Mouse (Mus musculus) myocyte (in vitro differentiated cells): ENCODE measurements at regions not wholly inside any gene's neighbourhood (a gene's known extent, or its start where the extent isn't known, plus 50 kb on each side); places are given as distances from the start of the nearest gene placed in this dataset.

Experiments
- CEBPB ChIP-seq: IDR thresholded peaks from 2 replicates; pipeline ENCODE4 v1.6.1; 2011; ENCODE audit warnings: mild to moderate bottlenecking, moderate library complexity; ENCODE audit not compliant: poor library complexity, insufficient read depth, severe bottlenecking
- E2F4 ChIP-seq: IDR thresholded peaks from one replicate; pipeline ENCODE4 v1.6.1; 2011; ENCODE audit warnings: mild to moderate bottlenecking, control low read depth, moderate library complexity; ENCODE audit not compliant: insufficient read depth
- POLR2A ChIP-seq: IDR thresholded peaks from one replicate; pipeline ENCODE4 v1.6.1; 2011; ENCODE audit warnings: low read depth, mild to moderate bottlenecking, control low read depth, moderate library complexity; ENCODE audit not compliant: insufficient read length
- POLR2AphosphoS2 ChIP-seq: IDR thresholded peaks from one replicate; pipeline ENCODE4 v1.6.1; 2011; ENCODE audit warnings: low read depth, control low read depth; ENCODE audit not compliant: insufficient read length
- REST ChIP-seq: IDR thresholded peaks from one replicate; pipeline ENCODE4 v1.6.1; 2011; ENCODE audit warnings: mild to moderate bottlenecking, control low read depth, moderate library complexity; ENCODE audit not compliant: insufficient read depth, insufficient read length
- TCF12 ChIP-seq: IDR thresholded peaks from one replicate; pipeline ENCODE4 v1.6.1; 2011; ENCODE audit warnings: mild to moderate bottlenecking, control low read depth; ENCODE audit not compliant: poor library complexity, insufficient read depth, severe bottlenecking

DNA sequence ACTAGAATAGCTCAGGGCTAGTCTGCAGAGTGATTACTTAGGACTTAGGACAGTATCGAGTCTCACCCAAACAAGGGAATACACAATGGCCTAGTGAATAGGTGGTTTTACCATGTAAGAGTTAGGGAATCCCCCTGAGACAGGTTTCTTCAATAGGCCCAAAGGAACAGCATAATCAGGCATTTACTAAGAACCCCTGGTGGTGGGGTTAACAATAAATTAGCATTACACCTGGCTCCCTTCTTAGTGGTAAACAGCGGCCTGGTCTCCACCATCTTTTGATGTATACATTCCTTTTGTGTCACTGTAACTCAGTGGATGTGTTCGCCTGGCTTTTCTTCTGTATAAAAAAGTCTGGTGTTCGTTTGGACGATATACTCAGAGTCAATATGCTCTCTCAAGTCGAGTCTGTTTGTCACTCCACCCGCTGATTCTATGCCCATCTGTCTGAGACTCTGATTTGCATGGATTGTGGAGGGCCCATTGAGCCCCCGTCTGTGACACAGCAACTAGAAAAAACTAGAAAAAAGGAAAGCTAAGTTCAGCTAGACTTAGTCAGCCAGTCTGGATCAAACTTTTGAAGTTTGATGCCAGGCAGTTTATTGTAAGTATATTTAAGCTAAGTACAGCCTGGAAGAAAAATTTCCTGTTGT lies 180.8 kb downstream of the Usp46 start:
- TF ChIP-seq TCF12 (no peak), POLR2A (no peak), E2F4 (no peak), POLR2AphosphoS2 (no peak), REST (no peak), CEBPB (no peak)
